Mouse (Mus musculus): ENCODE results near the gene Ilk.

Gene Ilk

DNA sequence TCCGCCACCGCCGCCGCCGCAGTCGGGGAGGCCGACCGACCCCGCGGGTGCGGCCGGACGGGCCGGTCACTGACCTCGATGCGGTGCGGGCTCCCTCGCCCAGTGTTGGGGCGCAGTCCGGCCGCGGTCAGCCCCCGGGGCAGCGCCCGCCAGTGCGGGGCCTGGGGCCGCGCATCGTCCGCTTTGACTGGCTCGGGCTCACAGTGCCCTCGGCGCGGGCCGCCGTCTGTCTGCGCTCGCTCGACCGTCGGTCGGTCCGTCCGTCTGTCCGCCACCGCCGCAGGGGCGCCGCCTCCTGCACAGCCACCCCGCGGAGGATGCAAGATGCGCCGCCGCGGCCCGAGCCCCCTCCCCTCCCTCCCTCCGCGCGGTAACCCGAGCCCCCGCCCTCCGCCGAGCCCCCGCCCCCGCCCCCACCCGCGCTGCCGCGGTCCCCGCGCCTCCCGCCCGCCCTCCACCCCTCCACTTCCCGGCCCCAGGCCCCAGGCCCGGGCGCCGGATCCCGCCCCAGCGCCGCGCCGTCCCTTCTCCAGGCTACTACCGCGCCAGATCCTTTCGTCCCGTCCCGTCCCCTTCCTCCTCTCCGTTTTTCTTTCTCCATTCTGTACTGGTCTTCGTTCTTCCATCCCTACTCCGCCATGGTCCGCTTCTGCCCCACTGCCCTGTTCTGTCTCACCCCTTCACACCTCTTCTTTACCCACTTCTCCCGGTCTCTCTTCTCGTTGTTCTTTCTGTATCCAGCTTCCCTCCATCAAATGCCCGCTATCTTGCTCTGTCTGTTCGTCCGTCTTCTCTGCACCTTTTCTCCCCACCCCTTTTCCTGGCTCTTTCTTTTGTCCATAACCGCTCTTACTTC lies 51.1 kb downstream of the Ilk start, which contains the start of gene Dchs1:
TSS of gene Dchs1 (minus strand) at position 370 of the 856 bp plus-strand sequence.
- peak in 1 of 2 experiments; percentile 55 for DNase-seq

DNA sequence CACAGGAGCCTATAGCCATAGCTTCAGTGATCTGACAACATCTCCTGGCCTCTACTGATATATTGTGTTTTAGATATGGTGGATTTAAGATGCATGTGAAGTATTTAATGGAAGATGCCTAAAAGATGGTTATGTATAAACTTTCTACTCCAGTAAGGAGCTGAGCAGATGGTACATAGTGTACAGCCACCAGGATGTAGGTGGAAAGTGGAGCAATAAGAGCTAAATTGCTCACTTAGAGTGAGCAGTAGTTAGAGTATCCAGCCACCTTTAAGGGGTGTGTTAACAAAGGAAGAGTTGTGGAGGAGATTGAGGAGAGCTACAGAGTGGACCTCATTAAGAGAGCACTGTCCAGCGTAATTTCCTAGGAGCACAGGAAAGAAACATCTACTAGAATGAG lies 54.8 kb downstream of the Ilk start:
- DNase-seq, result no peak
